27 mouse cellular contexts compared by ENCODE assay signal in genomic region chr6:66984672-66985071, GRCm38 (mm10). TPM values are rescaled to one million over a fixed set of nuclear protein-coding genes. Genes with fewer than 3 reads are reported as not detected.
A peak's percentile ranks its signal among the peaks of the same experiment; 100 is the strongest.
DNase-seq lines count a peak whose midpoint lies in the region; ATAC-seq and TF ChIP-seq lines count a peak whose summit lies in the region.
"Had no signal": no experiment of that assay in that cellular context is flagged by ENCODE, and none has a peak within 500 bp of the region (broad histone marks: within the 10 kb centered on the region; RNA-seq: fewer than 3 reads in every experiment).

No protein-coding gene starts in this region.

- ATAC-seq in intestine, postnatal 0 days, result 0 out of 2 replicates have a peak, but pooled peaks have one; percentile 31
- no peak for ATAC-seq in stomach, embryonic 16.5 days (ENCODE audit: insufficient read depth, low FRiP score)
- ATAC-seq: activated CD4-positive, CD25-positive, alpha-beta regulatory T cell, adult 4 months; forebrain, embryonic 15.5 days; hindbrain, postnatal 0 days; inflammation-experienced regulatory T-cells, adult 6 months had no signal

- H3K9me3 ChIP-seq in intestine, postnatal 0 days (ENCODE audit: control insufficient read depth), result no peaks in the 10 kb centered on the region
- no peaks in the 10 kb centered on the region for H3K9me3 ChIP-seq in stomach, embryonic 16.5 days (replicated peaks; ENCODE audit: control insufficient read depth, low read length)
- H3K9me3 ChIP-seq: embryonic facial prominence, embryonic 10.5 days; embryonic facial prominence, embryonic 13.5 days; forebrain, embryonic 12.5 days; forebrain, embryonic 15.5 days; heart, embryonic 10.5 days; heart, embryonic 13.5 days had no signal

- no peak overlapping the region for H3K9ac ChIP-seq in heart, adult 2 months (ENCODE audit: low read depth, low read length)
- no peak overlapping the region for H3K9ac ChIP-seq in intestine, postnatal 0 days (ENCODE audit: low read depth, low read length)
- no peak overlapping the region for H3K9ac ChIP-seq in stomach, embryonic 16.5 days (ENCODE audit: low read length)
- H3K9ac ChIP-seq: embryonic facial prominence, embryonic 13.5 days; forebrain, embryonic 12.5 days; forebrain, embryonic 15.5 days; heart, embryonic 13.5 days; hindbrain, embryonic 14.5 days had no signal

- no peak for TF ChIP-seq EP300 in heart, adult 2 months (IDR thresholded peaks at IDR 0.05; ENCODE audit: insufficient read depth, low read depth, low read length)

- H3K4me3 ChIP-seq in heart, adult 2 months, result no peak overlapping the region
- no peak overlapping the region for H3K4me3 ChIP-seq in intestine, postnatal 0 days (ENCODE audit: low read depth, low read length)
- no peak overlapping the region for H3K4me3 ChIP-seq in stomach, embryonic 16.5 days (replicated peaks; ENCODE audit: low read length)
- H3K4me3 ChIP-seq: embryonic facial prominence, embryonic 10.5 days; embryonic facial prominence, embryonic 13.5 days; erythroblast, embryonic 14.5 days; forebrain, embryonic 12.5 days; forebrain, embryonic 15.5 days; heart, embryonic 10.5 days; heart, embryonic 13.5 days had no signal

- no peak for TF ChIP-seq POLR2A in heart, adult 2 months (IDR thresholded peaks at IDR 0.05; ENCODE audit: insufficient read depth, low read depth, low read length)

- no peak overlapping the region for H3K27ac ChIP-seq in heart, adult 2 months
- H3K27ac ChIP-seq in intestine, postnatal 0 days (ENCODE audit: low read depth, low read length), result no peak overlapping the region
- H3K27ac ChIP-seq in stomach, embryonic 16.5 days (ENCODE audit: low read length), result peak overlapping the region; percentile 62; the same call in 1 of the 2 replicates
- H3K27ac ChIP-seq: embryonic facial prominence, embryonic 10.5 days; embryonic facial prominence, embryonic 13.5 days; forebrain, embryonic 12.5 days; forebrain, embryonic 15.5 days; heart, embryonic 10.5 days; heart, embryonic 13.5 days; hindbrain, embryonic 14.5 days; hindbrain, postnatal 0 days had no signal

- intact Hi-C loops in heart, adult 2 months (cut with DNase I), result no loop called here

- TF ChIP-seq CTCF in heart, adult 2 months (IDR thresholded peaks at IDR 0.05), result no peak
- no peak for TF ChIP-seq CTCF in intestine, postnatal 0 days (IDR thresholded peaks at IDR 0.05; ENCODE audit: low read depth)

- H3K36me3 ChIP-seq in heart, adult 2 months (ENCODE audit: control insufficient read depth, insufficient read depth, low read length), result no peaks in the 10 kb centered on the region
- no peaks in the 10 kb centered on the region for H3K36me3 ChIP-seq in intestine, postnatal 0 days (ENCODE audit: control insufficient read depth, insufficient read depth)
- H3K36me3 ChIP-seq in stomach, embryonic 16.5 days (ENCODE audit: control insufficient read depth, insufficient read depth, low read length), result no peaks in the 10 kb centered on the region
- H3K36me3 ChIP-seq: embryonic facial prominence, embryonic 10.5 days; embryonic facial prominence, embryonic 13.5 days; forebrain, embryonic 12.5 days; forebrain, embryonic 15.5 days; heart, embryonic 10.5 days; heart, embryonic 13.5 days had no signal

- DNase-seq in heart, adult 11 months, result peak; percentile 22
- no peak for DNase-seq in heart, adult 2 months
- no peak for DNase-seq in heart, adult 8-10 months (ENCODE audit: low spot score)
- DNase-seq in kidney, postnatal 10 days, result no peak
- DNase-seq: adrenal gland, adult 8-10 months; adrenal gland, postnatal 25 days; cerebellum, adult 18-20 months; cerebellum, adult 9-11 months; cerebellum, postnatal 36 days; embryo, embryonic 11 days; gastrocnemius, postnatal 10 days; gastrocnemius, postnatal 36 days; heart, postnatal 14 days; heart, postnatal 4 days had no signal

- no peak overlapping the region for H3K4me2 ChIP-seq in intestine, postnatal 0 days (replicated peaks; ENCODE audit: low read depth)
- no peak overlapping the region for H3K4me2 ChIP-seq in stomach, embryonic 16.5 days (ENCODE audit: low read depth, low read length)
- H3K4me2 ChIP-seq: embryonic facial prominence, embryonic 13.5 days; forebrain, embryonic 12.5 days; forebrain, embryonic 15.5 days; heart, embryonic 13.5 days; hindbrain, embryonic 14.5 days had no signal

- no peaks in the 10 kb centered on the region for H3K27me3 ChIP-seq in heart, adult 2 months (ENCODE audit: control insufficient read depth, insufficient read depth, low read length)
- no peaks in the 10 kb centered on the region for H3K27me3 ChIP-seq in intestine, postnatal 0 days (replicated peaks; ENCODE audit: control insufficient read depth, insufficient read depth, low read length)
- H3K27me3 ChIP-seq in stomach, embryonic 16.5 days (ENCODE audit: control insufficient read depth, insufficient read depth, low read length), result no peaks in the 10 kb centered on the region
- H3K27me3 ChIP-seq: embryonic facial prominence, embryonic 13.5 days; forebrain, embryonic 12.5 days; forebrain, embryonic 15.5 days; heart, embryonic 13.5 days had no signal

- WGBS in heart, adult 2 months, result 88% methylated on average over 3 of the region's 3 CpGs
- WGBS in intestine, postnatal 0 days, result 59% methylated on average over 3 of the region's 3 CpGs
- 69% methylated on average over 3 of the region's 3 CpGs for WGBS in stomach, embryonic 16.5 days

- H3K4me1 ChIP-seq in heart, adult 2 months (ENCODE audit: control insufficient read depth, insufficient read depth, low read length), result peaks cover 1% of the 10 kb centered on the region
- peaks cover 5% of the 10 kb centered on the region; the same call in 1 of the 2 replicates for H3K4me1 ChIP-seq in intestine, postnatal 0 days (replicated peaks; ENCODE audit: control insufficient read depth, insufficient read depth, low read length)
- peaks cover 12% of the 10 kb centered on the region for H3K4me1 ChIP-seq in stomach, embryonic 16.5 days (ENCODE audit: control insufficient read depth, insufficient read depth, low read length)
- H3K4me1 ChIP-seq: forebrain, embryonic 12.5 days; forebrain, embryonic 15.5 days had no signal

- peaks cover 1% of the 10 kb centered on the region; the same call in 1 of the 2 replicates for H3K79me2 ChIP-seq in heart, adult 2 months (replicated peaks; ENCODE audit: control insufficient read depth, insufficient read depth, low read length)

RNA-seq across cellular contexts. Expression of gene Gadd45a, which starts 52.6 kb away (rescaled TPM):
- total RNA-seq in heart, adult 2 months (2021), result 10 to 100 TPM; 14.6 to 16.1 TPM
- polyA plus RNA-seq in heart, adult 2 months (2012; rRNA removed), result 21.5 and 30.3 TPM in 2 replicates
- polyA plus RNA-seq in intestine, postnatal 0 days (2015; fragmentation: Nextera tagmentation; extraction: Ambion mirVana), result 68.1 and 74.0 TPM in 2 replicates
- 18.1 and 18.3 TPM in 2 replicates for polyA plus RNA-seq in stomach, embryonic 16.5 days (2015; fragmentation: Nextera tagmentation; extraction: Ambion mirVana)
- 10 to 100 TPM; 13.8 to 30.6 (median 20.8) TPM for total RNA-seq in heart, adult 8-10 months (2022)
